Mouse (Mus musculus) neural tube, postnatal 0 days (tissue): ENCODE measurements around the gene Vcam1. TPM values are rescaled to one million over a fixed set of nuclear protein-coding genes. Genes with fewer than 3 reads are reported as not detected.

Experiments
- polyA plus RNA-seq: library from polyadenylated mRNA; unstranded; fragments of >200 nt; fragmentation: Nextera tagmentation; extraction: Ambion mirVana; gene quantifications from 2 replicates; pipeline ENCODE4 v1.2.1, GENCODE M21; 2015

Vcam1 gene
- 38.3 and 38.5 TPM in 2 replicates for polyA plus RNA-seq

DNA sequence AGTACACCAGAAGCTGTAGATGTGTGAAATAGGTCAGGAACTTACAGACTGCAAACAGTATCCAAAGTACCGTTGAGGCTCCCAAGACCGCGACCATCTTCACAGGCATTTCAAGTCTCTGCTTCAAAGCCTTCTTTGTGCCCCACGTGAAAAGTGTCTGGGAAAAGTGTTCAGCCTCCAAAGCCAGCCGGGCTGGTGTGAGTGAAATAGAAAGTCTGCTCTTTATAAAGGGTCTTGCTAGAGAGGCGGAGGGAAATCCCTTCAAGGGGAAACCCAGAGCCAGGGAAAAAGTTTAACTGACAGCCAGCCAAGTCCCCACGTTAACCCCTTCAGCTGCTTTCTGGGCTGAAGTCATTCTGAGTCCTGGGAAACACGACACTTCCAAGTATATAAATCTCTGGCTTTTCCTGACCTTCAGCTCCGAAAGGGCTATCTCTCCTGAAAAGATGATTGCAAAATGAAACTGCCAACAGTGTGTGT lies at the start of gene Vcam1:
Gene Vcam1 (minus strand): TSS at position 430 of the 480 bp plus-strand sequence.

Other genes starting within 250 kb of the Vcam1 start
- gene Dph5, start 241.9 kb downstream of the Vcam1 start, polyA plus RNA-seq = 24.7 and 25.3 TPM in 2 replicates
- gene Slc30a7, start 122.3 kb downstream of the Vcam1 start, polyA plus RNA-seq = 10.1 and 14.0 TPM in 2 replicates
- gene Extl2, start 122.2 kb downstream of the Vcam1 start, polyA plus RNA-seq = 48.9 and 50.1 TPM in 2 replicates
- 5.3 and 6.6 TPM in 2 replicates for gene Gpr88, start 123.8 kb upstream of the Vcam1 start, polyA plus RNA-seq